Mouse (Mus musculus) hindbrain, embryonic 11.5 days (tissue): Measurements from ENCODE around the gene Myo10. TPM values are rescaled to one million over a fixed set of nuclear protein-coding genes. Genes with fewer than 3 reads are reported as not detected.

ENCODE experiments used
- ATAC-seq: fragments of 200-750 bp; cut with Nextera tagmentation; 2 replicates; pipeline ENCODE4 v1.8.0; 2017; ENCODE audit warnings: mild to moderate bottlenecking, moderate TSS enrichment, moderate library complexity; ENCODE audit not compliant: low FRiP score
- DNase-seq: peaks from one replicate; pipeline ENCODE4 v3.0.0-alpha.2; 2015; ENCODE audit warnings: low spot score
- H3K27ac ChIP-seq: fragments of 300-500 bp; sonication (generic); 2 replicates; pipeline ENCODE4 v1.5.1; 2014; ENCODE audit warnings: mild to moderate bottlenecking, low read depth, low read length
- H3K27me3 ChIP-seq: fragments of 300-500 bp; sonication (generic); 2 replicates; pipeline ENCODE4 v1.6.1; 2014; ENCODE audit warnings: mild to moderate bottlenecking, low read length, moderate library complexity, mixed read lengths; ENCODE audit not compliant: control insufficient read depth, insufficient read depth
- H3K36me3 ChIP-seq: fragments of 300-500 bp; sonication (generic); 2 replicates; pipeline ENCODE4 v1.6.1; 2014; ENCODE audit warnings: mild to moderate bottlenecking, low read length, moderate library complexity, mixed read lengths; ENCODE audit not compliant: control insufficient read depth, insufficient read depth
- H3K4me1 ChIP-seq: fragments of 300-500 bp; sonication (generic); replicated peaks from 2 replicates; pipeline ENCODE4 v1.6.1; 2014; ENCODE audit warnings: low read length, mixed read lengths; ENCODE audit not compliant: control insufficient read depth, insufficient read depth
- H3K4me2 ChIP-seq: fragments of 300-500 bp; sonication (generic); replicated peaks from 2 replicates; pipeline ENCODE4 v1.6.1; 2014; ENCODE audit warnings: mild to moderate bottlenecking, low read depth, low read length
- H3K4me3 ChIP-seq: fragments of 300-500 bp; sonication (generic); 2 replicates; pipeline ENCODE4 v1.5.1; 2014; ENCODE audit warnings: low read depth, low read length
- H3K9ac ChIP-seq: fragments of 300-500 bp; sonication (generic); 2 replicates; pipeline ENCODE4 v1.6.1; 2014; ENCODE audit warnings: low read depth, low read length
- H3K9me3 ChIP-seq: fragments of 300-500 bp; sonication (generic); 2 replicates; pipeline ENCODE4 v1.6.1; 2016; ENCODE audit warnings: low read length; ENCODE audit not compliant: control insufficient read depth
- WGBS: fragments of 180-500 bp; shearing (Covaris S2); extraction: QIAGEN DNeasy Blood & Tissue Kit; methylation state at CpG from one replicate; pipeline ENCODE4 v1.1.7; 2014; 5-methylcytosine and 5-hydroxymethylcytosine counted together
- polyA plus RNA-seq: library from polyadenylated mRNA; unstranded; fragments of >200 nt; fragmentation: Nextera tagmentation; extraction: Ambion mirVana; gene quantifications from 2 replicates; pipeline ENCODE4 v1.2.1, GENCODE M21; 2014

The Myo10 gene
- polyA plus RNA-seq, 1 experiment from 2014 or later = 45.2 TPM

GRCm38 (mm10) chr15:25834282-25834681, 212.0 kb downstream of the Myo10 start:
- Histone ChIP-seq H3K4me3 (no peak overlapping the region), H3K27ac (no peak overlapping the region), H3K9ac (no peak overlapping the region), H3K9me3 (no peaks in the 10 kb centered on the region), H3K27me3 (no peaks in the 10 kb centered on the region), H3K4me1 (no peaks in the 10 kb centered on the region), H3K4me2 (no peak overlapping the region), H3K36me3 (no peaks in the 10 kb centered on the region)
- 85% methylated on average over 2 of the region's 2 CpGs for WGBS
- ATAC-seq (no peak), DNase-seq (no peak)

- Histone ChIP-seq H3K36me3 (no peaks in the 10 kb centered on the region), H3K9ac (no peak overlapping the region), H3K27me3 (no peaks in the 10 kb centered on the region), H3K4me1 (no peaks in the 10 kb centered on the region), H3K27ac (no peak overlapping the region), H3K4me2 (no peak overlapping the region), H3K4me3 (no peak overlapping the region), H3K9me3 (no peaks in the 10 kb centered on the region)
- WGBS = 85% methylated on average over 17 of the region's 17 CpGs
- ATAC-seq = no peak
- no peak for DNase-seq
These were observed 212.8 kb downstream of the Myo10 start for GRCm38 (mm10) chr15:25834920-25835674.

- H3K36me3 ChIP-seq = no peaks in the 10 kb centered on the region
- peaks cover 14% of the 10 kb centered on the region for H3K27me3 ChIP-seq
- no peaks in the 10 kb centered on the region for H3K9me3 ChIP-seq
- H3K4me1 ChIP-seq = peaks cover 5% of the 10 kb centered on the region
- peak overlapping the region; percentile 80 for H3K9ac ChIP-seq
- WGBS = 15% methylated on average over 16 of the region's 16 CpGs
- peak overlapping the region; percentile 80 for H3K4me2 ChIP-seq
- peak overlapping the region; percentile 72 for H3K4me3 ChIP-seq
- no peak overlapping the region for H3K27ac ChIP-seq
- DNase-seq (peak; percentile 11), ATAC-seq (no peak; the same call in 1 of the 2 replicates)
These were observed 220.2 kb downstream of the Myo10 start for GRCm38 (mm10) chr15:25842462-25843085.

- under 1% methylated on average over 51 of the region's 72 CpGs for WGBS
- Histone ChIP-seq H3K27me3 (peaks cover 14% of the 10 kb centered on the region), H3K4me2 (peak within 1 kb of the TSS; percentile 80), H3K4me1 (peaks cover 5% of the 10 kb centered on the region), H3K4me3 (peak within 1 kb of the TSS; percentile 72), H3K27ac (no peak within 1 kb of the TSS), H3K9me3 (no peaks in the 10 kb centered on the region), H3K36me3 (no peaks in the 10 kb centered on the region), H3K9ac (peak within 1 kb of the TSS; percentile 80)
- ATAC-seq (peak; percentile 84), DNase-seq (peak; percentile 72)
These were observed 221.0 kb downstream of the Myo10 start, which contains the start of gene Retreg1 for GRCm38 (mm10) chr15:25843086-25843991. Retreg1 (plus strand) TSS chr15:25843180.

DNA sequence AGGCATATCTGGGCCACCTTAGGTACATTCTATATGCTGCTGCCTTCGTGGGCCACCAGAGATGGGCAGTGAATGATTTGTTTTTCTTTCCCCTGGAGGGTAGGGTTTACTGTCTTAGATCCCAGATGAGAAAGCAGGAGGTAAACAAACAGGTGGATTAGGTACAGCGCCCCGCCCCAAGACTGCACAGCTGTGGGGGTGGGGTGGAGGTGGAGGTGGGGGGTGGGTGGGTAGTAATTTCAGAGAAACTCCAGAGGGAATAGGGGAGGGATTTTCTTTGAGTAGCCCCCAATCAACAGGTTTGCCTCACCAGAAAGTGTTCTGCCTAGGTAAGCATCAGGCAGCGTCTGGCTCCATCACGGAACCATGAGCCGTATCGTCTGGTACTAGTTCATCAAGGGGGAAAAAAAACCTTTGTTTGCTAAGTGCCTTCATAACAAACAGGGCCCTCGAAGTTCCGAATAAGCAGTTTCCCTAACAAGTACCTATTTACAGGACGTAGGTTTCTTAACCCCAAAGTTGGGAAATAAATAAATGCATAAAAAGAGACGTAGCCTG, 221.8 kb downstream of the Myo10 start:
- Histone ChIP-seq H3K4me2 (peak overlapping the region; percentile 80), H3K36me3 (no peaks in the 10 kb centered on the region), H3K27me3 (peaks cover 14% of the 10 kb centered on the region), H3K4me1 (peaks cover 5% of the 10 kb centered on the region), H3K9ac (no peak overlapping the region), H3K9me3 (no peaks in the 10 kb centered on the region), H3K27ac (no peak overlapping the region), H3K4me3 (peak overlapping the region; percentile 72)
- peak; percentile 5; the same call in 1 of the 2 replicates for ATAC-seq
- WGBS = 17% methylated on average over 11 of the region's 11 CpGs
- no peak for DNase-seq

- Histone ChIP-seq H3K4me1 (peaks cover 5% of the 10 kb centered on the region), H3K4me3 (no peak overlapping the region), H3K9me3 (no peaks in the 10 kb centered on the region), H3K27me3 (peaks cover 14% of the 10 kb centered on the region), H3K9ac (no peak overlapping the region), H3K36me3 (no peaks in the 10 kb centered on the region), H3K4me2 (no peak overlapping the region), H3K27ac (no peak overlapping the region)
- ATAC-seq = no peak
- 53% methylated on average over 4 of the region's 4 CpGs for WGBS
- no peak for DNase-seq
These were observed 222.4 kb downstream of the Myo10 start for GRCm38 (mm10) chr15:25844771-25845170.

- Histone ChIP-seq H3K4me2 (no peak overlapping the region), H3K9me3 (no peaks in the 10 kb centered on the region), H3K4me1 (peaks cover 5% of the 10 kb centered on the region), H3K27me3 (peaks cover 8% of the 10 kb centered on the region), H3K36me3 (no peaks in the 10 kb centered on the region), H3K4me3 (no peak overlapping the region), H3K27ac (no peak overlapping the region), H3K9ac (no peak overlapping the region)
- no peak for ATAC-seq
- whole genome bisulfite sequencing = 92% methylated on average over 1 of the region's 1 CpGs
- DNase-seq = no peak
These were observed 225.3 kb downstream of the Myo10 start for GRCm38 (mm10) chr15:25847576-25848168.

DNA sequence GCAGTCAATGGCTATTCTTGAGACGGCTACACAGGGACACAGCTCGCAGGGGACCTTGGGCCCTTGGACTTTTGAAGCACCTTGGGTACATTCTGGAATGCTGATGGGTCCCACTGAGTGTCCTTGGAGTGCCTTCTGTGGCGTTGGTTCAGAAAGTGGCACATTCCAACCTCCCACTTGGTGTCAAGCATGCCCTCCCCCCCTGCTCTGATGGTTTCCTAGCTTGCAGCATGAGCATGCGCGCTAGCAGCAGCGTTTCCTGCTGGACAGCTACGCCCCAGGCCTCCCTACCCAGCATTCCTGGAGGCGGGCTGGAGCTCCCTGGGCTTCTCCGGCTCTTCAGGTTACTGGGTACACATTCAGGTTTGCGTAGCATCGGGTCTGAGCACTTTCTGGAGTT, 228.2 kb downstream of the Myo10 start:
- no peak overlapping the region for H3K4me3 ChIP-seq
- no peak overlapping the region for H3K4me2 ChIP-seq
- ATAC-seq (no peak), DNase-seq (no peak)
- H3K27ac ChIP-seq = no peak overlapping the region
- no peaks in the 10 kb centered on the region for H3K36me3 ChIP-seq
- H3K27me3 ChIP-seq = no peaks in the 10 kb centered on the region
- H3K9me3 ChIP-seq = no peaks in the 10 kb centered on the region
- WGBS = 76% methylated on average over 11 of the region's 11 CpGs
- no peak overlapping the region for H3K9ac ChIP-seq
- H3K4me1 ChIP-seq = no peaks in the 10 kb centered on the region
